Mouse (Mus musculus): ENCODE measurements around the gene Hhipl1. TPM values are rescaled to one million over a fixed set of nuclear protein-coding genes. Genes with fewer than 3 reads are reported as not detected.
A peak's percentile ranks its signal among the peaks of the same experiment; 100 is the strongest.

The Hhipl1 gene
- polyA plus RNA-seq (2015; fragmentation: Nextera tagmentation; extraction: Ambion mirVana), result 1.0 TPM in 2 replicates

DNA sequence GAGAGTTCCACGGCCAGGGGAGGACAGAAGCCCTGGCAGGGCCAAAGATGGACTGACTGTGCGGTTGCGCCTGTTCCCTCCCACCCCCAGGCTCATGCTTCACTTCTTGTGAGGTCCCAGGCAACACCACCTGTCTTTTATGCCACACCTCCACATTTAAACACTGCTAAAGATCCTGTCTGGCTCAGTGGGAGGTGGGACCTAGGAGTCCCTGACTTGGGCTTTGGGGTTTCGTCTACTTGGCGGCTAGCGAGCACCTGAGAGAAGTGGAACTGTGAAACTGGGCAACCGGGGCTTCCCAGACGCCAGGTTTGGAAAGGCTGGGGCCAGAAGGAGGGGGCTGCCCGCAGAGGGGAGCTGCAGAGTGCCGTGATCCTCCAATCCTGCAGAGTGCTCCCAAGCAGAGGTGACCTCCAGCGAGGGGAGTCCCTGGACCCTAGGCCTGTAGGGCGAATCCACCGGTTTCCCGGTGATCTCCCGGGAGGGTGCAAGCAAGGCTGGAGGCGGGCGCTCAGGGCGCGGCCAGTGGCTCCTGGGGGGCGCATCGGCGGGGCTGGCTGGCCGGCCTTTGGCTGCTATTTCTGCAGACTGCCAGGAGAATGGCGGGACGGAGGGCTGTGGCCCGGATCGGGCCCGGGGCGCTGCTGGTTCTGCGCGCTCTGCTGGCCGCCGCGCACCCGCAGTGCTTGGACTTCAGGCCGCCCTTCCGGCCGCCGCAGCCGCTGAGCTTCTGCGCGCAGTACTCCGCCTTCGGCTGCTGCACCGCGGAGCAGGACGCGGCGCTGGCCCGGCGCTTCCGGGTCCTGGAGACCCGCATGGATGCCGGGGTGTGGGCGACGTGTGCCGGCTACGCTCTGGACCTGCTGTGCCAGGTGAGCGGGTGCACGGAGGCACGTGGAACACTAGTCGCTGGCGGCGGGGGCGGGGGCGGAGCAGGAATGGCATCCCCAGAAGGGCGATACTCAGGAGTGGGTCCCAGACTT, at the start of gene Hhipl1:
TSS of gene Hhipl1 (plus strand) at position 459 of the 983 bp plus-strand sequence.
- WGBS, result 3% methylated on average over 67 of the region's 67 CpGs
- peak; percentile 28; the same call in 1 of the 2 replicates for ATAC-seq (replicated peaks; ENCODE audit: insufficient number of reproducible peaks, insufficient read depth, low FRiP score, low read depth)
- Histone ChIP-seq H3K9ac (peak within 1 kb of the TSS; percentile 75), H3K27ac (no peak within 1 kb of the TSS), H3K27me3 (peaks cover 33% of the 10 kb centered on the region), H3K4me1 (replicated peaks) (peaks cover 16% of the 10 kb centered on the region), H3K36me3 (no peaks in the 10 kb centered on the region), H3K4me3 (peak within 1 kb of the TSS; percentile 60), H3K9me3 (replicated peaks) (no peaks in the 10 kb centered on the region), H3K4me2 (peak within 1 kb of the TSS; percentile 95)

DNA sequence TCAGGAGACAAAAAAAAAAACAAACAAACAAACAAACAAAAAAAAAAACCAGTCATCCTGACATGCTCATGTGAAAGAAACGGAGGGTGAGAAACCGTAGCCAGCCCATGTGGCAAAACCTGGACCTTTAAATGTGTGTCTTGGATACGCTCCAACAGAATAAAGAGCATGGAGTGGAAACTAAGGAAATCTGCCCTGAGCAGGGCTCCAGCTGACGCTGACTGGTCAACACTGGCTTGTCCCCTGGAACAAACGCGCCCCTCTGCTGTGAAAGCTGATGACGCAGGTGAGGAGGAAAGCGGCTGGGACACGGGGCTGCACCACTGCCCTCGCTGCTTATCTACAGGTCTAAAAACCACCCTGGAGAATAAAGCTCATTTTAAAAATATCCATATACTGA, 49.3 kb upstream of the Hhipl1 start:
- no peak overlapping the region for H3K9ac ChIP-seq
- 28% methylated on average over 10 of the region's 10 CpGs for WGBS
- peaks cover 60% of the 10 kb centered on the region for H3K4me1 ChIP-seq (replicated peaks)
- H3K27ac ChIP-seq, result no peak overlapping the region
- H3K36me3 ChIP-seq, result no peaks in the 10 kb centered on the region
- ATAC-seq (replicated peaks; ENCODE audit: insufficient number of reproducible peaks, insufficient read depth, low FRiP score, low read depth), result no peak
- no peaks in the 10 kb centered on the region for H3K27me3 ChIP-seq
- H3K9me3 ChIP-seq (replicated peaks), result no peaks in the 10 kb centered on the region
- no peak overlapping the region for H3K4me2 ChIP-seq
- H3K4me3 ChIP-seq, result no peak overlapping the region

DNA sequence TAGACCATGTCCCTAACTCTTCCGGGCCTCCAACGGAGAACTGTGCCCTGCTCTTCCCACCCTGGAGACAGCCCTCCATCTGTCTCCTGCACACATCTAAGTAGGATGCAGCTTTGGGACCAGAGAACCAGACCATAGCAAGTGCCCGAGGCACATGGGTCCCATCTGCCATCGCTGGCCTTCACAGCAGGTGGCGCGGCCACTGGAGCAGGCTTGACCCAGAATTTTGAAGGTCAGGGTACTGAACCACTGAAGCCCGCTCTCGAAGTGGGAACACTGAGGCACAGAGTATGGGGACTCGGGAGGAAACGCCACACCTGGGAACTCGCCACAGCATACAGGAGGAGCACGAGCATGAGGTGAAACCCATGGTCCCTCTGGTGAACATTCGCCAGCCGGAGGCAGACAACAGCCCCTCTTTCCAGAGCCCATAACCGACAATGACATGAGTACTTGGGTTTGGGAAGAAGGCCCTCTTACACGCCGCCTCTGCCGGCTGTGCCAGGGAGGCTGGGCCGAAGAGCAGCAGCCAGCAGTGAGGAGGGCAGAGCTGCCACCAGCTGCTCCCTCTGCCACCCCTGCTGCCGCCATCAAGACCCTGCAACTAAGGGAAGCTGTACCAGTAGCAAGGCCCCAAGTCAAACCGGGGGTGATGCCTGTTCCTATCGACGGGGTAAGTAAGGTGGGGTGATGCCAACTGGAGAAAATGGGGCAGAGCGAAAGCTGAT, 46.6 kb upstream of the Hhipl1 start:
- no peaks in the 10 kb centered on the region for H3K27me3 ChIP-seq
- peaks cover 54% of the 10 kb centered on the region for H3K4me1 ChIP-seq (replicated peaks)
- H3K4me2 ChIP-seq, result no peak overlapping the region
- no peaks in the 10 kb centered on the region for H3K36me3 ChIP-seq
- H3K27ac ChIP-seq, result no peak overlapping the region
- H3K4me3 ChIP-seq, result no peak overlapping the region
- WGBS, result 87% methylated on average over 24 of the region's 24 CpGs
- ATAC-seq (replicated peaks; ENCODE audit: insufficient number of reproducible peaks, insufficient read depth, low FRiP score, low read depth), result no peak
- no peak overlapping the region for H3K9ac ChIP-seq
- no peaks in the 10 kb centered on the region for H3K9me3 ChIP-seq (replicated peaks)

DNA sequence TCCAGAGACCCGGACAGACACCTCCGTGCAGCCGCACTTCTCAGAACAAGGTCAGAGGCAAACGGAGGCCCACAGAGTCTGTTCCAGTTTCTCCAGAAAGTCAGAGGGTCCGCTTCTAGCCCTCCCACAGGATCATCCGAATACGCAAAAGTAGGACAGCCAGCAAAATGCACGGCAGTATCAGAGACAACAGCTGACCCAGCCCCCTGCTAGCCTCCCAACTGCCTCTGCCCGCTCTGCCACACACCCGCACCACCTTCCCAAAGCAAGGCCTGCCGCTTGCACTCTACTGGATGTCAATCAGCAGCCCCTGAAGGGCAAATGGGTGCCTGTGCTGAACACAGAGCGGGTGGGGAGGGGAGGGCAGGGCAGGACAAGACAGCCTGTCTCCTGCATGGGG, 45.1 kb upstream of the Hhipl1 start:
- ATAC-seq (replicated peaks; ENCODE audit: insufficient number of reproducible peaks, insufficient read depth, low FRiP score, low read depth), result no peak
- 75% methylated on average over 12 of the region's 12 CpGs for WGBS
- no peak overlapping the region for H3K9ac ChIP-seq
- H3K9me3 ChIP-seq (replicated peaks), result no peaks in the 10 kb centered on the region
- no peak overlapping the region for H3K4me3 ChIP-seq
- no peaks in the 10 kb centered on the region for H3K36me3 ChIP-seq
- no peak overlapping the region for H3K27ac ChIP-seq
- H3K4me1 ChIP-seq (replicated peaks), result peaks cover 57% of the 10 kb centered on the region
- no peak overlapping the region for H3K4me2 ChIP-seq
- H3K27me3 ChIP-seq, result no peaks in the 10 kb centered on the region

DNA sequence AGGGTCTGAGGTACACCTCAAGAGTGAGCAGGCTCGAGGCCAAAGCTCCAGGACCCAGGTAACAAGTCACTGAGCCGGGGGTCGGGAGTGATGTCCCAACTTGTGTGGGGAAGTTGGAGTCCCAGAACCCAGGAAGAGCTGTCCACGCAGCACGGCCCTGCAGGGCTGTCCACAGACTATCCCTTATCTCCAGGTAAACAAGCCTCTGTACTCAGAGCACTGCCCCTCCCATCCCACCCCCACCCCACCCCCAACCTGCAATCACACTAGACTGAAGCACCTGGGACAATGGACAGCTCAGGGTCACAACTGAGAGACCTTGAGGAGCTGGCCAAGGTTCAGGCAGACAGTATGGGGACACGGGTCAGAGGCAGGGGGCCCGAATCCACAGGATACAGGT, 41.2 kb upstream of the Hhipl1 start:
- Histone ChIP-seq H3K27ac (no peak overlapping the region), H3K4me3 (no peak overlapping the region), H3K4me2 (no peak overlapping the region), H3K4me1 (replicated peaks) (peaks cover 68% of the 10 kb centered on the region), H3K27me3 (no peaks in the 10 kb centered on the region), H3K9me3 (replicated peaks) (no peaks in the 10 kb centered on the region), H3K36me3 (no peaks in the 10 kb centered on the region), H3K9ac (no peak overlapping the region)
- ATAC-seq (replicated peaks; ENCODE audit: insufficient number of reproducible peaks, insufficient read depth, low FRiP score, low read depth), result no peak
- 59% methylated on average over 7 of the region's 7 CpGs for WGBS

DNA sequence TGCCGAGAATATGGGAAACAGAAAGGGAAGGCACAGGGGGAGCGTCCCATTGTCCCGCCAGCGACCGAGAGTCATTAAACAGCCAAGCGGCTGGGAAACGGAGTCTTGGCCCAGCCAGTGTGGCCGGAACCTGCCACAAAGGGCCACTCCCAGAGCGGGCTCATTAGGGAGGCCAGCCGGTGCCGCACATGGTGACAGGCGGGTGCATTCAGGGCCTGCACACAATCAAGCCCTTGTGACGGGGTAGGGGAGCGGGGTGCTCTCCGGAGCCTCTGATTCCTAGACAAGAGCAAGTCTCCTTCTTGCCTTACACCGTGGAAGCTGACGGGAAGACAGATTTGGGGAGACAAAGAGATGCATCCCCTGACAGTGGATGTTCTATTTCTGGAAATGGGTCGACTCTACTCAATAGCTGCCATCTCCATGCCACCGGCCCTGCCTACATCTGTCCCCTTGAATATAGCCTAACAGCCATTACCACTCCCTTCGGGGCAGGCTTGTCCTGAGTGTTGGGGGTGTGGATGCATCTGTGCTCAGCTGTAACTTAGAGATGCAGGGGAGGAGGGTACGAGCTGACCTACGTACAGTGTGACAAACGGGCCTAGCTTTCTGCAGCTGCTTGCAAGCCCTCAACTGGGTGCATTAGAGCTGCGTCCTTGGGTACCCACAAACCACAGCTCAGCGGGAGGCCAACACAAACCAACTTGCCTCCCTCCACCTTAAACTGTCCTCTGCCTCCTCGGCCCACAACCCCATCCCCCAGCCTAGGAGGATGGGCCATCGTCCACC, 40.0 kb upstream of the Hhipl1 start:
- Histone ChIP-seq H3K4me3 (no peak overlapping the region), H3K9me3 (replicated peaks) (no peaks in the 10 kb centered on the region), H3K27me3 (no peaks in the 10 kb centered on the region), H3K4me2 (peak overlapping the region; percentile 4; the same call in 1 of the 2 replicates), H3K9ac (0 out of 2 replicates have a peak overlapping the region, but pooled peaks have one; percentile 3), H3K4me1 (replicated peaks) (peaks cover 76% of the 10 kb centered on the region), H3K27ac (peak overlapping the region; percentile 27), H3K36me3 (no peaks in the 10 kb centered on the region)
- ATAC-seq (replicated peaks; ENCODE audit: insufficient number of reproducible peaks, insufficient read depth, low FRiP score, low read depth), result no peak
- WGBS, result 43% methylated on average over 27 of the region's 27 CpGs

DNA sequence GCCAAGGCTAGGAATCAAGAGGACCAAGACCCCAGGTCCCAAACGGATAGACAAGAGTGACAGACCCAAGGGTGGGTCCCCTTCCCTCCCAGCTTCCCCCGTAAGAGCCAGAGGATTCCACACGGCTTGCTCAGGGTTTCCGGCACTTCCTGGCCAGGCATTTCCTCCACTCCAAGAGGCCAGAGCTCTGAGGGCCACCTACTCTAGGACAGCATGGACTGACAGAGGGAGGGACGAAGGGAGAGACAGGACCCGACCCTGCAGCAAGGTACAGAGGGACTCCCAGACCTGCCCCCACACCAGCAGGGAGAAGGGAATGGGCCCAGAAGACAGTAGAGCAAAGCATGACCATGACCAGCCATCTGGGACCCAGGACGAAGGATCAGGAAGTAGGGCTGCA, 38.4 kb upstream of the Hhipl1 start:
- Histone ChIP-seq H3K9ac (no peak overlapping the region), H3K9me3 (replicated peaks) (no peaks in the 10 kb centered on the region), H3K4me1 (replicated peaks) (peaks cover 89% of the 10 kb centered on the region), H3K4me3 (no peak overlapping the region), H3K4me2 (no peak overlapping the region), H3K27ac (no peak overlapping the region), H3K27me3 (no peaks in the 10 kb centered on the region), H3K36me3 (no peaks in the 10 kb centered on the region)
- WGBS, result 58% methylated on average over 7 of the region's 7 CpGs
- no peak for ATAC-seq (replicated peaks; ENCODE audit: insufficient number of reproducible peaks, insufficient read depth, low FRiP score, low read depth)

DNA sequence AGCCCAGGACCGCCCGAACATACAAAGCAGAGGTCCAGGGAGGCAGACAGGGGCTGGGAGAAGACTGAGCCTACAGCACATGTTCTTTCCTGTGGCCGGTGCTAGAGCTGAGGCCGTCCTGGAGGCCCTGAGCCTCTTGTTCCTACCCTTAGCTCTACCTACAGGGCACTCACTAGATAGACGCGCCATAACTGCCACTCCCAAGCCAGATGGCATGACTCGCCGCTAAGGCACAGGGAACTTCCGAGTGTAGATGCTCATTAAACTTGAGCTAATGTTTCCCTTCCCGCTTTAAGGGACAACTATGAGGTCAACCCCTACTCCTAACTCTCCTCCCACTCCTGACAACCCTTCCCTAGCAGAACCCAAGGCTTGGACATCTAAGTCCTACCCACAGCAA, 37.1 kb upstream of the Hhipl1 start:
- ATAC-seq (replicated peaks; ENCODE audit: insufficient number of reproducible peaks, insufficient read depth, low FRiP score, low read depth), result no peak
- H3K36me3 ChIP-seq, result no peaks in the 10 kb centered on the region
- H3K27me3 ChIP-seq, result no peaks in the 10 kb centered on the region
- H3K4me1 ChIP-seq (replicated peaks), result peaks cover 91% of the 10 kb centered on the region
- H3K9ac ChIP-seq, result no peak overlapping the region
- H3K4me3 ChIP-seq, result no peak overlapping the region
- WGBS, result 85% methylated on average over 10 of the region's 10 CpGs
- H3K4me2 ChIP-seq, result no peak overlapping the region
- no peak overlapping the region for H3K27ac ChIP-seq
- no peaks in the 10 kb centered on the region for H3K9me3 ChIP-seq (replicated peaks)

DNA sequence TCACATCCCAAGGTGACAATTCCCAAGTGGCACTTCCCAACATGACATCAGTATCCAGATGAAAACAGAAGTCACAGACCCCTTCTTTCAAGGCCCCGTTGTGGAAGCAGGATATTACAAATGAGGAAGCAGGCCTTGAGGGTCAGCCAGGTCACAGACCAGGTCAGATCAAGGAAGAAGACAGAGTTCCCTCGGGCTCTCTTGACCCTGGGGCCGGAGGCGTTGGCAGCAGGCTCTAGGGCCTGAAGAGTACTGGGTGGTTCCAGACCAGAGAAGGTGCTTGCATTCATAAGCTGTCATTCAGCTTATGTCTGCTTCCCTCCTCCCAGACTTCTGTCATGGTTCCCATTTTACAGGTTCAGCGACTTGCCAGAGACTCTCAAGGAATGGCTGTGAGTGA, 36.4 kb upstream of the Hhipl1 start:
- ATAC-seq (replicated peaks; ENCODE audit: insufficient number of reproducible peaks, insufficient read depth, low FRiP score, low read depth), result no peak
- Histone ChIP-seq H3K4me1 (replicated peaks) (peaks cover 91% of the 10 kb centered on the region), H3K4me3 (no peak overlapping the region), H3K9me3 (replicated peaks) (no peaks in the 10 kb centered on the region), H3K27me3 (no peaks in the 10 kb centered on the region), H3K9ac (no peak overlapping the region), H3K27ac (no peak overlapping the region), H3K36me3 (no peaks in the 10 kb centered on the region), H3K4me2 (peak overlapping the region; percentile 32; the same call in 1 of the 2 replicates)
- whole genome bisulfite sequencing, result 66% methylated on average over 5 of the region's 5 CpGs

DNA sequence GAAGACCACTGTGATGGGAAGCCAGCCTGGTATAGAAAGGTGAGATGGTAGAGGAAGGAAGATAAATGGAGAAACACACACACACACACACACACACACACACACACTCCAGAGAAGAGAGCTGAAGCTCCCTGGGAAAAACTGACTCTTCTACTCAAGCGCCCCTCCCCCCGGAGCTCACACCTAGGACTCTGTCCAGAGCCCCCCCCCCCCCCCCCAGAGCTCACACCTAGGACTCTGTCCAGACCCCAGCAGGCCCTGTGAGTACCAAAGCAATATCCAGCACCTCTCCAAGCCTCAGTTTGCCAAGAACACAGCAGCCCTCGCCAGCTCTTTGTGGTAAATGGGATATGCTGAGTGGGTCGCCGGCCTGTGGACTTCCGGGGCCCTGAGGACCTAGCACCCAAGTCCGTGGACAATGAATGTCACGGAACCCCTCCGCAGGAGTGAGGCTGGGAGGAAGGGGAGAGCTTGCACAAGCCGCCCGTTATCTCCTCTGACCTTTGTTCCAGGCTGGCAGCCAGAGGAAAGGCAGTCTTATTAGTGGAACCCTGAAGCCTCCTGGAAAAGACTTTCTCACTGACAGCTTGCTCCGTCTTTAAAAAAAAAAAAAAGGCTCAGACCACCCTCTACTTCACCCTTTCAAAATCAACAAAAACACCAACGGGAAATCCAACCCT, 35.7 kb upstream of the Hhipl1 start:
- peaks cover 85% of the 10 kb centered on the region for H3K4me1 ChIP-seq (replicated peaks)
- H3K27ac ChIP-seq, result peak overlapping the region; percentile 48

More for the DNA sequence above, 35.7 kb upstream of the Hhipl1 start:
- Histone ChIP-seq H3K27me3 (no peaks in the 10 kb centered on the region), H3K4me3 (no peak overlapping the region), H3K36me3 (no peaks in the 10 kb centered on the region), H3K9ac (no peak overlapping the region), H3K4me2 (peak overlapping the region; percentile 32), H3K9me3 (replicated peaks) (no peaks in the 10 kb centered on the region)
- no peak for ATAC-seq (replicated peaks; ENCODE audit: insufficient number of reproducible peaks, insufficient read depth, low FRiP score, low read depth)
- 30% methylated on average over 13 of the region's 13 CpGs for WGBS

Data from heart, embryonic 15.5 days (tissue).